Mouse (Mus musculus): ENCODE measurements around the gene Tspan18.

DNA sequence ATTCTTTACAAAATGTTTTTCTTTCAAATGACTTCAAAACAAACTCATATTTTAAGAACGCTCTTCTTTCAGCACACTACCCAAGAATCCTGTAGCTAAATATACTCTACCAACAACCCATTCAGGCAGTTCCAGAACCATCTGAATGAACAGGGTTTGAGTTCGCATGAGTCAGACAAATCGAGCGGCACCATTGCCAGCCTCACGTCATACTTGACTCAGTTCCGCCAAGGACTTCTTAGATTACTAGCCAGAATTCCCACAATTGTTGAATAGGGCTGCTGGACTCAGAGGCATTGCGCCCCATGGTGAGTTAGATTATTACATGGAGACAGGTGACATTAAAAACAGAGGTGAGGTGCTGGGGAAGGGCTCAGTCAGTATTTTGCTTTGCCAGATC is 58.3 kb downstream of the Tspan18 start:
- TF ChIP-seq POLR2A (IDR thresholded peaks at IDR 0.05; ENCODE audit: low read depth, low read length) (no peak), CTCF (IDR thresholded peaks at IDR 0.05; ENCODE audit: extremely low read depth, insufficient read depth, insufficient read length, insufficient replicate concordance) (no peak)
